Mouse (Mus musculus) intestine, postnatal 0 days (tissue): ENCODE results near the gene Dvl2. TPM values are rescaled to one million over a fixed set of nuclear protein-coding genes. Genes with fewer than 3 reads are reported as not detected.

Experiments used
- ATAC-seq: fragments of 200-750 bp; cut with Nextera tagmentation; 2 replicates; pipeline ENCODE4 v1.8.0; 2017; ENCODE audit warnings: mild to moderate bottlenecking, moderate TSS enrichment, moderate library complexity
- H3K27ac ChIP-seq: fragments of 300-500 bp; sonication (generic); 2 replicates; pipeline ENCODE4 v1.5.1; 2014; ENCODE audit warnings: mild to moderate bottlenecking, low read depth, low read length, moderate library complexity
- H3K27me3 ChIP-seq: fragments of 300-500 bp; sonication (generic); replicated peaks from 2 replicates; pipeline ENCODE4 v1.6.1; 2014; ENCODE audit warnings: low read length, mixed read lengths; ENCODE audit not compliant: control insufficient read depth, insufficient read depth
- H3K36me3 ChIP-seq: fragments of 300-500 bp; sonication (generic); 2 replicates; pipeline ENCODE4 v1.6.1; 2014; ENCODE audit warnings: mild to moderate bottlenecking, moderate library complexity; ENCODE audit not compliant: control insufficient read depth, insufficient read depth
- H3K4me1 ChIP-seq: fragments of 300-500 bp; sonication (generic); replicated peaks from 2 replicates; pipeline ENCODE4 v1.6.1; 2014; ENCODE audit warnings: antibody characterized with exemption, low read length, mixed read lengths; ENCODE audit not compliant: control insufficient read depth, insufficient read depth
- H3K4me2 ChIP-seq: fragments of 300-500 bp; sonication (generic); replicated peaks from 2 replicates; pipeline ENCODE4 v1.6.1; 2014; ENCODE audit warnings: low read depth, mild to moderate bottlenecking, moderate library complexity
- H3K4me3 ChIP-seq: fragments of 300-500 bp; sonication (generic); 2 replicates; pipeline ENCODE4 v1.5.1; 2014; ENCODE audit warnings: low read depth, low read length
- H3K9ac ChIP-seq: fragments of 300-500 bp; sonication (generic); 2 replicates; pipeline ENCODE4 v1.6.1; 2014; ENCODE audit warnings: mild to moderate bottlenecking, low read depth, low read length
- H3K9me3 ChIP-seq: fragments of 300-500 bp; sonication (generic); 2 replicates; pipeline ENCODE4 v1.6.1; 2016; ENCODE audit warnings: mixed run types; ENCODE audit not compliant: control insufficient read depth
- CTCF ChIP-seq: sonication (generic); IDR thresholded peaks from 2 replicates; pipeline ENCODE4 v1.5.1; 2016; ENCODE audit warnings: low read depth, mild to moderate bottlenecking, control low read depth, antibody characterized with exemption, moderate library complexity
- WGBS: fragments of 180-500 bp; shearing (Covaris S2); extraction: QIAGEN DNeasy Blood & Tissue Kit; methylation state at CpG from one replicate; pipeline ENCODE4 v1.1.7; 2014; 5-methylcytosine and 5-hydroxymethylcytosine counted together
- polyA plus RNA-seq: library from polyadenylated mRNA; unstranded; fragments of >200 nt; fragmentation: Nextera tagmentation; extraction: Ambion mirVana; gene quantifications from 2 replicates; pipeline ENCODE4 v1.2.1, GENCODE M21; 2015

Gene Dvl2
- polyA plus RNA-seq, 1 experiment from 2014 or later = 9.1 TPM

- H3K9me3 ChIP-seq = no peaks in the 10 kb centered on the region
- 0 out of 2 replicates have a peak, but pooled peaks cover 4% of the 10 kb centered on the region for H3K27me3 ChIP-seq
- no peak overlapping the region for H3K9ac ChIP-seq
- TF ChIP-seq CTCF = peak; percentile 72
- ATAC-seq = no peak
- H3K4me2 ChIP-seq = peak overlapping the region; percentile 49
- whole genome bisulfite sequencing = 46% methylated on average over 5 of the region's 5 CpGs
- H3K27ac ChIP-seq = peak overlapping the region; percentile 92
- H3K4me1 ChIP-seq = no peaks in the 10 kb centered on the region
- no peaks in the 10 kb centered on the region for H3K36me3 ChIP-seq
- no peak overlapping the region for H3K4me3 ChIP-seq
These were observed 39.8 kb upstream of the Dvl2 start for GRCm38 (mm10) chr11:69960616-69961015.

- no peaks in the 10 kb centered on the region for H3K36me3 ChIP-seq
- no peak for TF ChIP-seq CTCF
- ATAC-seq = peak; percentile 47
- H3K27me3 ChIP-seq = 0 out of 2 replicates have a peak, but pooled peaks cover 4% of the 10 kb centered on the region
- H3K4me3 ChIP-seq = 0 out of 2 replicates have a peak overlapping the region, but pooled peaks have one; percentile 7
- 16% methylated on average over 5 of the region's 5 CpGs for WGBS
- no peak overlapping the region for H3K9ac ChIP-seq
- H3K9me3 ChIP-seq = no peaks in the 10 kb centered on the region
- H3K27ac ChIP-seq = peak overlapping the region; percentile 92
- H3K4me2 ChIP-seq = peak overlapping the region; percentile 38
- H3K4me1 ChIP-seq = no peaks in the 10 kb centered on the region
These were observed 38.6 kb upstream of the Dvl2 start for GRCm38 (mm10) chr11:69961841-69962240.

GRCm38 (mm10) chr11:69964650-69965270, 35.6 kb upstream of the Dvl2 start, which contains the start of gene Cldn7:
TSS of gene Cldn7 (plus strand) at chr11:69964779.
- Histone ChIP-seq H3K4me1 (no peaks in the 10 kb centered on the region), H3K9me3 (no peaks in the 10 kb centered on the region), H3K27ac (peak within 1 kb of the TSS; percentile 96), H3K27me3 (0 out of 2 replicates have a peak, but pooled peaks cover 4% of the 10 kb centered on the region), H3K4me3 (peak within 1 kb of the TSS; percentile 68), H3K36me3 (peaks cover 8% of the 10 kb centered on the region), H3K9ac (peak within 1 kb of the TSS; percentile 90), H3K4me2 (peak within 1 kb of the TSS; percentile 70)
- no peak for TF ChIP-seq CTCF
- no peak for ATAC-seq
- 6% methylated on average over 24 of the region's 24 CpGs for WGBS

GRCm38 (mm10) chr11:69965271-69966005, 35.0 kb upstream of the Dvl2 start:
- peak; percentile 34; the same call in 1 of the 2 replicates for TF ChIP-seq CTCF
- H3K9ac ChIP-seq = peak overlapping the region; percentile 90
- peak overlapping the region; percentile 70 for H3K4me2 ChIP-seq
- no peaks in the 10 kb centered on the region for H3K4me1 ChIP-seq
- peak overlapping the region; percentile 68 for H3K4me3 ChIP-seq
- peak; percentile 71 for ATAC-seq
- H3K27ac ChIP-seq = peak overlapping the region; percentile 96
- WGBS = 3% methylated on average over 49 of the region's 49 CpGs
- 0 out of 2 replicates have a peak, but pooled peaks cover 4% of the 10 kb centered on the region for H3K27me3 ChIP-seq
- no peaks in the 10 kb centered on the region for H3K9me3 ChIP-seq
- H3K36me3 ChIP-seq = peaks cover 8% of the 10 kb centered on the region

GRCm38 (mm10) chr11:69966006-69966859, 34.2 kb upstream of the Dvl2 start:
- Histone ChIP-seq H3K4me2 (peak overlapping the region; percentile 70), H3K9me3 (no peaks in the 10 kb centered on the region), H3K4me3 (peak overlapping the region; percentile 68), H3K27ac (peak overlapping the region; percentile 96), H3K9ac (peak overlapping the region; percentile 90), H3K4me1 (no peaks in the 10 kb centered on the region), H3K36me3 (peaks cover 11% of the 10 kb centered on the region), H3K27me3 (0 out of 2 replicates have a peak, but pooled peaks cover 4% of the 10 kb centered on the region)
- ATAC-seq = peak; percentile 69
- TF ChIP-seq CTCF = no peak
- WGBS = 1% methylated on average over 59 of the region's 59 CpGs
